Mouse (Mus musculus): ENCODE results near the gene Kcnj1. TPM values are rescaled to one million over a fixed set of nuclear protein-coding genes. Genes with fewer than 3 reads are reported as not detected.

Gene Kcnj1
- total RNA-seq, 2 experiments from 2014 or later: not detected

DNA sequence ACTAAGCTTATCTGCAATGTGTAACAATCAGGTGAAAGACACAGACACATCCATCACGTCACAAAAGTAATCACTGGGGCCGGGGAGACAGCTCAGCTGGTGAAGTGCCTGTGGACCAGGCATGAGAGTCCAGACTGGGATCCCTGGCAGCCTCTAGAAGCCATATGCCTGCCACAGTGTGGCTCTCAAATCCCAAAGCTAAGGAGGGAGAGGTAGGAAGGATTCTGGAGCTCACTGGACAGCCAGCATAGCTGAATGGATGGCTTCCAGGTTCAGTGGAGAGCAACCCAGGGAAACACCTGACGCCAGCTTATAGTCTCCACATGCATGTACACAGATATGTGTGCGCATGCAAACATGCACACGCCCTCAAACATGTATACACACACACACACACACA lies 76.5 kb downstream of the Kcnj1 start:
- DNase-seq: no peak

Other genes with a start within 250 kb of the Kcnj1 start
- gene Kcnj5, start 28.1 kb upstream of the Kcnj1 start, total RNA-seq (2021): 1 to 10 TPM in 1 of 2 experiments, under 1 TPM in 1; 0.36 to 1.1 TPM
- gene Fli1, start 170.4 kb downstream of the Kcnj1 start, total RNA-seq (2021): 10 to 100 TPM; 15.4 to 15.5 TPM

Measured in adrenal gland, postnatal 36 days (tissue).